Mouse (Mus musculus) gastrocnemius, postnatal 14 days (tissue): ENCODE data around the gene Lats2. TPM values are rescaled to one million over a fixed set of nuclear protein-coding genes. Genes with fewer than 3 reads are reported as not detected.
A peak's percentile ranks its signal among the peaks of the same experiment; 100 is the strongest.
"Not testable (repeated sequence)": the region's sequence is repeated elsewhere in the genome, so short reads cannot be mapped to it uniquely, and the experiment has no call there.

Source experiments
- DNase-seq: peaks from one replicate; pipeline ENCODE4 v3.0.0; 2021; ENCODE audit warnings: mixed read lengths
- intact Hi-C: fragments of 180-260 bp; cut with DNase I; formaldehyde crosslinking; loops from one replicate; pipeline ENCODE4 v1.15.1; 2025; ENCODE audit warnings: low total_unique reads
- total RNA-seq, 2 experiments: library from RNA; stranded (reverse); gene quantifications; 2 replicates each; pipeline ENCODE4 v1.2.3; 2021

Gene Lats2
- total RNA-seq, 2 experiments from 2014 or later = 16.9 to 18.4 TPM

DNA sequence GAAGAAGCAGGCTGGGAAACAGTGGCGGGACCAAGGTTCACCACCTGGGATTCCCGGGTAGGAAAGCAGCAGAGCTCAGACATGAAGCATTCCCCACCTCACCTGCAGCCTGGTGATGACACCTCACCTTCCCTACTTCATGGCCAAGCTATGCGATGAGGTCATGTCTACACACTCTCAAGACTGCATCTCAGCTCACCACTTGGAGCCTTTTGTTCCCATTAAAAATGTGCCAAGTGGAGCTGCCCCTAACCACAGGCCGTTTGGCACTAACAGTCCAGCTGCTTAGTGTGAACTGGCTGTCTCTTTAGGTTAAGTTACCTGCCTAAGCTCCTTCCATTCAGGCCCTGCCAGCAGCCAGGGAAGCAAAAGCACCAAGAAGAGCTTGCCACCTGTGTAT lies 53.1 kb downstream of the Lats2 start:
- intact Hi-C loops = no loop called here
- no peak for DNase-seq

DNA sequence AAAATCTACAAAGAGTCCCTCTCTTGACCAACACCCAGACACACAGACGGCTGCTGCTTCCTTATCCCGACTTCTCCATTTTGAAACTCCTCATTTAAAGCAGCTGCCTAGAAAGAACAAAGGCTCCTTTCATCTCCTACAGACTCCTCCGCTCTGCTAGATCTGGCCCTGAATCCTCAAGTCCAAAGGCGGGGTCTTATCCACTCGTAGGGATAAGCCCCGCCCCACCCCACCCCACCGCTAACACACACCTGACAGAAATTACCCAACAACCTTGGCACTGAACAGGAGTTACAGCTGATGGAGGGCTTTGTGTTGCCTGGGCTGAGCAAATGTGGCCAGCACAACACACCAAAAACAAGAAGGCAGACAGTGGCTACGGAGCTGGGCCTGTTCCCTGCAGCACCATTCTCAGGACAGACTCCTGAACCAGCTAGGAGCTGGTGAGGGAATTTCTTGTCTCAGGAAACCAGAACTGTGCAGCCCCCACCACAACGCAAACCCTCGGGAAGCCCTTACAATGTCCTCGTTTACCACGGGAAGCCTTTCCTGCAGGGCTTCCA lies 56.2 kb downstream of the Lats2 start:
- intact Hi-C loops = no loop called here
- DNase-seq = no peak

DNA sequence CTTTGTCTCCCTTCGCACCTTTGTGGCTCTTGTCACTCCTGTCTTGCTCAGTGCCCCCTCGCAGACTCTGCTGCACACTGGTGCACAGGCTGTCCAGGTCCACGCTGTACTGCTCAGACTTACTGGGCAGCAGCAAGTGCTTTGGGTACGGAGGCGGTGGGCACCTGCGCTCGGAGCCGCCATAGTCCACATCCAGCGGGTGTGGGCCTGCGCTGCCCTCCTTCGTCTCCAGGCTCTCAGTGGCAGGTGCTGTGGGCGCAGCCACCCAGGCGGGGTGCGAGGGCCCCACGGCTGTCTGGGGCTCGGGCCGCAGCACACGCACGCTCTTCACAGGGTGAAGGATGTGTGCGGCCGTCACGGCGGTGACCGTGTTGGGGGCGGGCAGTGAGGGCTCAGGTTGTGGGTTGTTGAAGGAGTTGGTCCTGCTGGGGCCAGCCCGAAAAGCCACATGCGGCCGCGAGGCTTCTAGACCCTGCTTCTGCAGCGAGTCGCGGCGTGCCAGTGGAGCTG lies 58.7 kb downstream of the Lats2 start:
- intact Hi-C loops = loop anchor here (10.0 kb wide), 1 partner anchor 105 kb away; no protein-coding TSS in a partner anchor
- no peak for DNase-seq

DNA sequence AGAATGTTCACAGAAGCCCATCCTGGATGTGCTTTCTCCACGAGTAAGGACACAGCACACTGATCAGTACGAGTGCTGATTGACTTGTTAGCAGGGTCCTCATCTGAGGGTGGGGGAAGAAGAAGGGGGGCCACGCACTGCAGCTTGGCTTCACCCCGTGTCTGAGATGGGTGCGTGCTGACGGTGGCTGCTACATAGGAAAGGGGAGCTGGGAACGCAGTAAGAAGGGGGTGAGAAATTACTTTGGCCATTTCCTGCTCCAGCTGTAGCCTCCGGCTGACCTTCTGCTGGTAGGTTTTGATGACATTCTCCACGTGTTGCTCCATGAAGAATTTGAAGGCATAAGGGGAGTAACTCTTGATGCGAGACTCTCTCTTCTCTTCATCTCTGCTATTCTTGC lies 59.2 kb downstream of the Lats2 start:
- intact Hi-C loops = loop anchor here (10.0 kb wide), 1 partner anchor 106 kb away; no protein-coding TSS in a partner anchor
- DNase-seq = no peak

DNA sequence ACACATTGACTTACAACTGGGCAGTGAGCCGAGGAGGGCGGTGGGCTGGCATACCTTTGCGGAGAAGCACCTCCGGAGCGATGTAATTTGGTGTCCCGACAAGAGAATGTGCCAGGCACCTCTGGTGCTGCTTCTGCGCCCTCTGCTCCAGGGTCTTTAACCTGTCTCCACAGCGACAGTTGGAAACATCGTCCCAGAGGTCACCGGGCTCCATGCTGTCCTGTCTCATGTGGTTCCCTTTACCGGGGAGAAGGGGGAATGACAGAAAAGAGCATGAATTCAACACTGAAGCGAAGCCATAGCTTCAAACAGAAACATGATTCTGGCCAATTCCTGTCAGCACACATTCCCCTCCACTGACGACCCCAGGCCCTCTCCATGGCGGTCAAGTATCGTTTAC lies 62.1 kb downstream of the Lats2 start:
- no peak for DNase-seq
- intact Hi-C loops = loop anchor here (10.0 kb wide), 1 partner anchor 109 kb away; no protein-coding TSS in a partner anchor

DNA sequence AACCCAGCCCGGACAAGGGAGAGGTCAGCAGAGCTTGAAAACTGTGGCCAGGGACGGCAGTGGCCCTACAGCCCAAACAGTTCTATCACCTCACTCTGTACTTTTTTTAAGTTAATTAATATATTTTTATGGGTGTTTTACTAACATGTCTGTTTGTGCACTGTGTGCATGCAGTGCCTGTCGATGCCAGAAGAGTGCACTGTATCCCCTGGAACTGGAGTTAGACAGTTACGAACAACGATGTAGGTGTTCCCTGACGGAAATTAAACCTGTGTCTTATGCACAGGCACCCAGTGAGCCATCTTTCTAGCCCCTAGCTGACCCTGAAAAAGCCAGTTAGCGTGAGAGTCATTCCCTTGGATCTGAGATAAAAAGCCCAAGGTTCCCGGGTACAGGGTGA lies 62.6 kb downstream of the Lats2 start:
- DNase-seq = no peak

DNA sequence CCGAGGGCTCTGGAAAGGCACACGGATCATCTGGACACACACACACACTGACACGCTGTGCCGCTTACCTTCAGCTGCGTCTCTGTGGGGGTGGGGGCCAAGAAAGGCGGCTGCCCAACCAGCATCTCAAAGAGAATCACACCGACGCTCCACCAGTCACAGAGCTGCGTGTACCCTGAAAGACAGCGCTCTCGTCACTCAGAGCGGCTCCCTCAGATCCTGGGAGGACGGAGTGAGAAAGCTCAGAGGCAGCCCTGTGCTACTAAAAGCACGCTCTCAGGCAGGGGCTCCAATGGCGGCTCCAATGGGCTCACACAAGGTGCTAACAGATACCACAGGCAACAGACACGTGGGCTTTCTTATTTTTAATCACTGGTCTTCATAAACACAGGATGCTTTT lies 63.9 kb downstream of the Lats2 start:
- DNase-seq = no peak
- intact Hi-C loops = loop anchor here (10.0 kb wide), 1 partner anchor 111 kb away; no protein-coding TSS in a partner anchor

More for the DNA sequence above, 62.6 kb downstream of the Lats2 start:
- intact Hi-C loops = loop anchor here (10.0 kb wide), 1 partner anchor 109 kb away; no protein-coding TSS in a partner anchor

DNA sequence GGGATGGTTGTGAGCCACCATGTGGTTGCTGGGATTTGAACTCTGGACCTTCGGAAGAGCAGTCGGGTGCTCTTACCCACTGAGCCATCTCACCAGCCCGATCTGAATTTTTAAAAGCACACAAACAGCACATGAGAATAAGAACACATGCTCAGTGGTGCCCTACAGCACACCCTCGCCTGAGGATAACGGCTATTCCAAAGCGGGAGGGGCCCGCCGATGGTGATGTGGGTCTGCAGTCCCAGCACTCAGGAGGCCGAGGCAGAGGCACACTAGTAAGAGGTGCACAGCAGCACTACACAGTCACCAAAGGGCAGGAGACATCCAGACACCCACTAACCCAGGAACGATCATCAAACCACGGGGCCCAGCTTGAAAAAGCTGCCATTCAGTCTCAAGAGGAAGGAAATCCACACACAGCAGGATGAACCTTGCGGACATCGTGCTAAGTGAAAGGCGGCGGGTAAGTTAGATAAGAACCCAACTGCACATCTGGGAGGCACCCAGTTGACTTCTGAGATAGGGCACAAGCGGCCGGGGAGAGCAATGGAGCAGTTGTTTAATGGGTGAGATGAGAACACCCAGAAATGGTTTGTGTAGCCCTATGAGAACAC lies 65.6 kb downstream of the Lats2 start:
- DNase-seq = no peak
- intact Hi-C loops = loop anchor here (10.0 kb wide), 1 partner anchor 112 kb away; no protein-coding TSS in a partner anchor

DNA sequence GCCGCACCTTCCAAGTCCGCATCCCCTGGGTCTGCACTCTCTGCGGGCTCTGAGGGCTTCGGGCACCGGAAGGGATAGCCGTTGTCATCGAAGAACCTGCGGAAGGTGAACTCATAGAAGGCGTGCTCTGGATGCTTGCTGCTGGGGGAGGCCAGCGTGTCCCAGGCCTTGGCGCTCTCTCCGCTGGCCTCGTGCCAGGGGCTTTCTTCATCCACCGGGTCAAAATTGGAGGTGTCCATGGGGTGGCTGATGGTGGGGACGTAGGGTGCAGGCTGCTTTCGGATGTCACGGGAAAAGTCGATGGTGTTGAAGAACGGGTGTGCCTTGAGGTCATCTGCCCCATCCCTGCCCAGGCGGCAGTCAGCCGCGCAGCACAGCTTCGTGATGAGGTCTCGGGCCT lies 66.9 kb downstream of the Lats2 start:
- DNase-seq = no peak
- intact Hi-C loops = loop anchor here (10.0 kb wide), 1 partner anchor 113 kb away; no protein-coding TSS in a partner anchor

DNA sequence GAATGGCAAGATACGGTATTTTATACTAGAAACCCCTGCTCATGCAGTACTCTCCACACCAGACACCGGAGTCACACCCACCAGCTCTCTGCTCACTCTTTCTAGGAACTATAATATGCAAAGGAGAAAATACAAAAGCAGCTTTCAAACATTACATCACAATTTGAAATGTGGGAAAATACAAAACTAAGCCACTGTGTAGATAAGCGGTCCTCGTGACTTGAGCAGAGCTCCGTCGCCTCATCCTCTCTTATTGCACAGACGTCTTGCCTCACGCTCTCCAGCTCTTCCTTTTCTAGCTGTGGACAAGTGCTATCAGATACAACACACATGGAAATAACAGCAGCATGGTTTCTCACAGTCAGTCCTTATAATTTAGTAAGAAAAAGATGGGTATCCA lies 67.5 kb downstream of the Lats2 start:
- intact Hi-C loops = loop anchor here (10.0 kb wide), 1 partner anchor 114 kb away; no protein-coding TSS in a partner anchor
- no peak for DNase-seq

DNA sequence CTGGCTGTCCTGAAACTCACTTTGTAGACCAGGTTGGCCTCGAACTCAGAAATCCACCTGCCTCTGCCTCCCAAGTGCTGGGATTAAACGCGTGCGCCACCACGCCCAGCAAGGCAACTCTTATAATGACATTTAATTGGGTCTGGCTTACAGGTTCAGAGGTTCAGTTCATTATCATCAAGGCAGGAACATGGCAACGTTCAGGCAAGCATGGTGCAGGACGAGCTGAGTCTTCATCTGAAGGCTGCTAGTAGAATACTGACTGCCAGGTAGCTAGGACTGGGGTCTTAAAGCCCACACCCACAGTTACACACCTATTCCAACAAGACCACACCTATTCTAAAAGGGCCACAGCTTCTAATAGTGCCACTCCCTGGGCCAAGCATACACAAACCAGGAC lies 70.1 kb downstream of the Lats2 start:
- intact Hi-C loops = not testable (repeated sequence)

DNA sequence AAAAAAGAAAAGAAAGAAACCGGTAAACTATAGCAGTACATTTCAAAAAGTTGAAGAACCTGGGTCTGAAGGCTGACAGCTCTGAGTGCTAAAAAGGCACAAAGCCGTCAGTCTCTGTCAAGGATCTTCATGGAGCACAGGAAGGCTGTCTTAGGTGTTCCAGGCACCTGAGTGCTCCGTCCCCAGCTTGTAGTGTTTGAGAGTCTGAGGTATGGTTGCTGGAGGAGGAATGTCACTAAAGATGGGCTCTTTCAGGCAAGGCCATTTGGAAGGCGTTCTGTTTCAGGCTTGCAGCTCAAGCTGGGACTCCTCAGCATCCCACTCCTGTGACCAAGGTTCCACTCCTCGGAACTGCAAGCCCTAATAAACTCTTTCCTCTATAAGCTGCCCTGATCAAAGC lies 70.7 kb downstream of the Lats2 start:
- no peak for DNase-seq
- intact Hi-C loops = no loop called here

More for the DNA sequence above, 70.1 kb downstream of the Lats2 start:
- DNase-seq = not testable (repeated sequence)

DNA sequence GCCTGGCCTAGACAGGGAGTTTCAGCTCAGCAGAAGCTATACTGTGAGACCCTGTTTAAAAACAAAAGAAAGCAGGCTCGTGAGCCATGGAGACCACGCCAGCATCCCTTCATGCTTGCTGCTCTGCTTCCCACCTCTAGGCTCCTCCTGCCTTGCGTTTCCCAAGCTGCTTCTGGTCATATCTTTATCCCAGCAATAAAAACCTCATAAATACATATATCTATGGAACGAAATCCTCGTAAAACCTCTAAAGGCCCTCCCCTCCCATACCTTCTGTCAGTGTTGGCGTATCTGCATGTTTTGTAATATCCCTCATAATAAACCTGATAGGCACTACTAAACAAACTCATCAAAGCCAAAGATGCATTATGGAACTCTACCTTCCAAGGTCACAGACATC lies 71.5 kb downstream of the Lats2 start:
- no peak for DNase-seq
- intact Hi-C loops = no loop called here

DNA sequence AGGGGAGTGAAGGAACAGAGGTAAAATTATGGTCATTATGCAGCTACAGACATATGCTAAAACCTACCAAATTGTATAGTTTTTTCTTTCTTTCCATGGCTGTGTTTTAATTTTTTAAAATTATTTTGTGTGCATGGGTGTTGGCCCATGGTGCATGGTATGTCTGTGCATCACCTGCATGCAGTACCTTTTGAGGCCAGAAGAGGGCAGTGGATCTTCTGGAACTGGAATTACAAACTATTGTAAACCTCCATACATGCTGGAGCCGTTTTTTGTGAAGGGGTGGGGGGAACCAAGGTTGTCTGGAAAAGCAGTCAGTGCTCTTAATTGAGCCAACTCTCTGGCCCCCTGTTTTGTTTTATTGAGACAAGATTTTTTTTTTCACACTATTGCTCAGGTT lies 73.6 kb downstream of the Lats2 start:
- intact Hi-C loops = loop anchor here (5.0 kb wide), 1 partner anchor 228 kb away; no protein-coding TSS in a partner anchor
- DNase-seq = no peak

DNA sequence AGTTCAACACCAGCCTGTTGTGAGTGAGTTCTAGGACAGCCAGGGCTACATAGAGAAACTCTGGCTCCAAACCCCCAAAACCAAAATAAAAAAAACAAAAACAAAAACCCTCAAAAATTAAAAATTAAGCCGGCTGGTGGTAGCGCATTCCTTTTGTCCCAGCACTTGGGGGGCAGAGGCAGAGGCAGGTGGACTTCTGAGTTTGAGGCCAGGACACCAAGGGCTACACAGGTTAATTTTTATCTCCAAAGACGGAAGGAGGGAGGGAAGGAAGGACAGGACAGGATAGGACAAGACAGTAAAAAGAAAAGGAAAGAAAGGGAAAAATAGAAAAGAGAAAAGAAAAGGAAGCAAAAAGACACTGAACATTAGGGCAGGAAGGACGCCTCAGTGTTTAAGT lies 75.4 kb downstream of the Lats2 start:
- intact Hi-C loops = loop anchor here (5.0 kb wide), 1 partner anchor 230 kb away; no protein-coding TSS in a partner anchor
- DNase-seq = no peak

DNA sequence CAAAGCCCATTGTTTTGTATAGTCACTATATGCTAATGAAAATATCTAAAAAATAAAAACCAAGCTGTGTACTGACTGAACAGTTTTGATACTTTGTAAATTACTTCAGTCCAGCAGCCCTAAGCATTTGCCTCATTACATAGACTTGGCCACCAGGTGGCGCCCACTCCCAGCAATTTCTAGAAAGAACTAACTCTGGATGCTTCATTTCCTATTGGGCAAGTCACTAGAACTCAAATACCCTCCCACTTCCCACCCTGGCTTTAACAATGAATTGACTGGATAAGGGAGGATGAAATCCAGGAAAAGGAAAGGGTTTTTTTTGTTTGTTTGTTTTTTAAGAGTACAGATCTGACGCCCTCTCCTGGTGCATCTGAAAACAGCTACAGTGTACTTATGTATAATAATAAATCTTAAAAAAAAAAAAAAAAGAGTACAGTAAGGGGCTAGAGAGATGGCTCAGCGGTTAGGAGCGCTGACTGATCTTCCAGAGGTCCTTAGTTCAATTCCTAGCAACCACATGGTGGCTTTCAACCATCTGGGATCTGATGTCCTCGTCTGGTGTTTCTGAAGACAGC lies 78.1 kb downstream of the Lats2 start:
- peak; percentile 77 for DNase-seq

DNA sequence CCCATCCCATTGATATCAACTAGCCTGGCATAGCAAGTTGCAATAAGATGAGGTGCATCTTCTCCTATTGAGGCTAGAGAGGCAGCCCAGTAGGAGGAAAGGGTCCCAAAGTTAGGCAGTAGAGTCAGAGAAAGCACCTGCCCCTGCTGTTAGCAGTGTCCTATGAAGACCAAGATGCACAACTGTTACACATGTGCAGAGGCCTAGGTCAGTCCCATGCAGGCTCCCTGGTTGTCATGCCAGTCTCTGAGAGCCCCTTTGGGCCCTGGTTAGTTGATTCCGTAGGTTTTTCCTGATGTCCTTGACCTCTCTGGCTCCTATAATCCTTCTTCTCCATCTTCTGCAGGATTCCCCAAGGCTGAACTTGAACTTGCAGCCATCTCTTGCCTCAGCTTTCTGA lies 78.7 kb downstream of the Lats2 start:
- DNase-seq = no peak
- intact Hi-C loops = no loop called here

More for the DNA sequence above, 78.1 kb downstream of the Lats2 start:
- intact Hi-C loops = loop anchor here (5.0 kb wide), 1 partner anchor 232 kb away; no protein-coding TSS in a partner anchor

DNA sequence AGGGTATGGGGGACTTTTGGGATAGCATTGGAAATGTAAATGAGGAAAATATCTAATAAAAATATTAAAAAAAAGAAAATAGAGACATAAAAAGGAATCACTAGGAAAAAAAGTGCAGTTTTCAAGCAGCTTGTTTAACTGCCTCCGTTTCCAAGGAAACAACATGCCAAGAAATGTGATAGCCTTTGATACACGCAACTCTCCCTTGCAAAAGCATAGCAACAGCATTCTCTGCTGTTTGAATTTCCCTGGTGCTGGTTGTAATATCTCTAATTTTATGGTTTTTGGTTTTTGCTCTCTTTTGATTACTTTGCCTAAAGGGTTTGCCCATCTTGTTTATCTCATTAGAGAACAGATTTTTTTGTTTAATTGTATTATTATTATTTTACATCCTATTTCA lies 82.7 kb downstream of the Lats2 start:
- intact Hi-C loops = no loop called here
- no peak for DNase-seq

DNA sequence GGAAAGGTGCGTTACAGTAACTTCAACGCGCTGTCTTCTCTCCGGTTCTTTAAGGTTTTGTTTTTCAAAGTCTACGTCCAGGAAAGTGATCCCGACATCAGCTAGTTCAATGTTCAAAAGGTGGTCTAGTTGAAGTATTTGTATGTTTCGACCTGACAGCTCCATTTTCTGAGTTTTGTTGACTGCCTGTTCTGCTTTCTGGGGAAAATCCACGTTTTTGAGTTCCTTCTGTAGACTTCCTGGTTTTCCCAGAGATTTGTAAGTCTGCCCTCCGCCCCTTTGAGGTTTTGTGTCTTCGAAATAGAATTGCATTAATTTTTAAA lies 92.6 kb downstream of the Lats2 start:
- intact Hi-C loops = no loop called here
- DNase-seq = no peak

DNA sequence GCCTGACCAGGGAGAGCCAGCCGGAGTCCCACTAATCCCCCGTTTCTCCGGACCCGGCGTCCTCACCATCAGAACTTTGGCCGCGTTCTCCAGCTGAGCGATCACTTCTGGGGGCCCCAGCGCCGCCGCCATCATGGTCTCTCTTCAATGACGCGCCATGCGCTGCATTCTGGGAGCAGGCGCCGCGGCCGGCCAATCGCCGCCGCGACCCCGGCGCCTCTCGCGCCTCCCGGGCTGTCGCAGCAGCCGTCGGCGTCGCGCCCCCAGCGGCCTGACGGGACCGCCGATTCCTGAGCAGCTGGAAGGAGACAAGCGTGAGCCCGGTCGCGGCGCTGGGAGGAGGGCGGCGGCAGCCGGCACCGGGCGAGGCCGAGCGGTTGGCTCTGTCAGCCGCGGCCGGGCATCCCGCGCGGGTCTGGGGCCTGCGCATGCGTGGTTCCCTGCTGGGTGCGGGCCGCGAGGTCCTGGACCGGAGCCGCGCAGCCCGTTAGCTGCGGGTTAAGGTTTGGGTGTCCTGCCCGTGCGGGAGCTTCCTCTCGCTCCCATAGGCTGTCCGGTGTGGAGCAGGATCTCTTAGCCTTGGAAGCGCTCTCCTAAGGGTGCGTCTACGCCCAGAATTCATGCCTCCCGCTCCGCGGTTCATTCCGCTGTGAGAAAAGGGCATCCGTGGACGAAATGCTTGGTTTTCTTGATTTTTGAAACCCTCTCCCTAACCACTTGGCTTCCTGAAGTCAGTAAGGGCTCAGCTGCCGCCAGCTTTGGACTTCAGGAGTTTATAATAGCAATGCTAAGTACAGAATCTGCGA lies 93.2 kb downstream of the Lats2 start, which contains the start of gene Xpo4:
TSS of gene Xpo4 (minus strand) at position 609 of the 806 bp plus-strand sequence.
- DNase-seq = peak; percentile 82
- intact Hi-C loops = no loop called here
